In genomic region chr10:95712221-95712620, GRCm38 (mm10) we compare ENCODE assay signal across 19 mouse cellular contexts. TPM values are rescaled to one million over a fixed set of nuclear protein-coding genes. Genes with fewer than 3 reads are reported as not detected.
DNase-seq lines count a peak whose midpoint lies in the region; ATAC-seq and TF ChIP-seq lines count a peak whose summit lies in the region.
"Had no signal": no experiment of that assay in that cellular context is flagged by ENCODE, and none has a peak within 500 bp of the region (broad histone marks: within the 10 kb centered on the region; RNA-seq: fewer than 3 reads in every experiment).

No protein-coding gene starts in this region.

- H3K4me1 ChIP-seq in heart, embryonic 16.5 days (ENCODE audit: control insufficient read depth, insufficient read depth, low read length) = peaks cover 11% of the 10 kb centered on the region; the same call in 1 of the 2 replicates
- H3K4me1 ChIP-seq in embryonic fibroblast, embryonic 13.5 days (ENCODE audit: control insufficient read depth, insufficient read depth, low read length) = peaks cover 30% of the 10 kb centered on the region
- H3K4me1 ChIP-seq in stomach, postnatal 0 days (replicated peaks; ENCODE audit: control insufficient read depth, insufficient read depth) = no peaks in the 10 kb centered on the region
- H3K4me1 ChIP-seq in hindbrain, embryonic 16.5 days (ENCODE audit: control insufficient read depth, insufficient read depth, low read depth, low read length) = no peaks in the 10 kb centered on the region
- no peaks in the 10 kb centered on the region; the same call in 1 of the 2 replicates for H3K4me1 ChIP-seq in midbrain, embryonic 11.5 days (ENCODE audit: control insufficient read depth, insufficient read depth, low read length)

- H3K9ac ChIP-seq in heart, embryonic 16.5 days (ENCODE audit: low read length) = no peak overlapping the region
- H3K9ac ChIP-seq in stomach, postnatal 0 days (ENCODE audit: low read length) = no peak overlapping the region
- H3K9ac ChIP-seq in hindbrain, embryonic 16.5 days (ENCODE audit: low read depth, low read length) = no peak overlapping the region
- H3K9ac ChIP-seq in midbrain, embryonic 11.5 days (ENCODE audit: low read length) = no peak overlapping the region
- H3K9ac ChIP-seq: forebrain, embryonic 13.5 days; hindbrain, embryonic 14.5 days; liver, embryonic 14.5 days had no signal

- H3K4me3 ChIP-seq in heart, embryonic 16.5 days (ENCODE audit: low read length) = no peak overlapping the region
- no peak overlapping the region for H3K4me3 ChIP-seq in embryonic fibroblast, embryonic 13.5 days (ENCODE audit: insufficient read depth, low read length)
- no peak overlapping the region for H3K4me3 ChIP-seq in stomach, postnatal 0 days (ENCODE audit: low read depth, low read length)
- no peak overlapping the region for H3K4me3 ChIP-seq in hindbrain, embryonic 16.5 days (ENCODE audit: low read length)
- no peak overlapping the region for H3K4me3 ChIP-seq in midbrain, embryonic 11.5 days (ENCODE audit: low read depth, low read length)
- H3K4me3 ChIP-seq: forebrain, embryonic 13.5 days had no signal

- H3K9me3 ChIP-seq in heart, embryonic 16.5 days (replicated peaks; ENCODE audit: control insufficient read depth, low read length) = no peaks in the 10 kb centered on the region
- no peaks in the 10 kb centered on the region for H3K9me3 ChIP-seq in stomach, postnatal 0 days (ENCODE audit: control insufficient read depth, low read length)
- H3K9me3 ChIP-seq in hindbrain, embryonic 16.5 days (ENCODE audit: control insufficient read depth, low read length) = no peaks in the 10 kb centered on the region
- H3K9me3 ChIP-seq in midbrain, embryonic 11.5 days (ENCODE audit: control insufficient read depth, low read length) = no peaks in the 10 kb centered on the region
- H3K9me3 ChIP-seq: forebrain, embryonic 13.5 days had no signal

- no peak for TF ChIP-seq POLR2A in embryonic fibroblast, embryonic 13.5 days (IDR thresholded peaks at IDR 0.05; ENCODE audit: low read depth, low read length)

- TF ChIP-seq EP300 in stomach, postnatal 0 days (optimal IDR thresholded peaks at IDR 0.05) = no peak

- ATAC-seq in heart, embryonic 16.5 days (replicated peaks; ENCODE audit: extremely low read depth, insufficient read depth, low FRiP score) = no peak
- peak; percentile 32; the same call in 1 of the 2 replicates for ATAC-seq in stomach, postnatal 0 days (ENCODE audit: low FRiP score, low TSS enrichment)
- ATAC-seq in hindbrain, embryonic 16.5 days = no peak
- ATAC-seq in midbrain, embryonic 11.5 days (ENCODE audit: low FRiP score) = no peak
- ATAC-seq: forebrain, embryonic 13.5 days; Patski had no signal

- no peaks in the 10 kb centered on the region for H3K27me3 ChIP-seq in heart, embryonic 16.5 days (ENCODE audit: control insufficient read depth, insufficient read depth, low read length)
- no peaks in the 10 kb centered on the region for H3K27me3 ChIP-seq in stomach, postnatal 0 days (ENCODE audit: control insufficient read depth, insufficient read depth, low read length)
- H3K27me3 ChIP-seq in hindbrain, embryonic 16.5 days (replicated peaks; ENCODE audit: control insufficient read depth, insufficient read depth, low read length) = no peaks in the 10 kb centered on the region
- no peaks in the 10 kb centered on the region for H3K27me3 ChIP-seq in midbrain, embryonic 11.5 days (ENCODE audit: control insufficient read depth, insufficient read depth, low read length)
- H3K27me3 ChIP-seq: forebrain, embryonic 13.5 days; Patski had no signal

- 0 out of 2 replicates have a peak overlapping the region, but pooled peaks have one; percentile 19 for H3K27ac ChIP-seq in heart, embryonic 16.5 days (ENCODE audit: low read length)
- H3K27ac ChIP-seq in embryonic fibroblast, embryonic 13.5 days (ENCODE audit: insufficient read depth, low read length) = peak overlapping the region; percentile 94
- H3K27ac ChIP-seq in stomach, postnatal 0 days (replicated peaks) = no peak overlapping the region
- H3K27ac ChIP-seq in hindbrain, embryonic 16.5 days (ENCODE audit: low read depth, low read length) = no peak overlapping the region
- H3K27ac ChIP-seq in midbrain, embryonic 11.5 days (ENCODE audit: low read depth, low read length) = no peak overlapping the region
- H3K27ac ChIP-seq: forebrain, embryonic 13.5 days; hindbrain, embryonic 14.5 days; kidney, postnatal 0 days; liver, embryonic 14.5 days had no signal

- WGBS in heart, embryonic 16.5 days = 63% methylated on average over 6 of the region's 6 CpGs
- WGBS in stomach, postnatal 0 days = 47% methylated on average over 6 of the region's 6 CpGs
- 82% methylated on average over 6 of the region's 6 CpGs for WGBS in hindbrain, embryonic 16.5 days
- 78% methylated on average over 6 of the region's 6 CpGs for WGBS in midbrain, embryonic 11.5 days

- no peak overlapping the region for H3K4me2 ChIP-seq in heart, embryonic 16.5 days (ENCODE audit: low read depth, low read length)
- no peak overlapping the region for H3K4me2 ChIP-seq in stomach, postnatal 0 days (replicated peaks; ENCODE audit: low read depth)
- no peak overlapping the region for H3K4me2 ChIP-seq in hindbrain, embryonic 16.5 days (ENCODE audit: low read length)
- no peak overlapping the region for H3K4me2 ChIP-seq in midbrain, embryonic 11.5 days
- H3K4me2 ChIP-seq: forebrain, embryonic 13.5 days; hindbrain, embryonic 14.5 days had no signal

- TF ChIP-seq CTCF in embryonic fibroblast, embryonic 13.5 days (IDR thresholded peaks at IDR 0.05; ENCODE audit: borderline replicate concordance, insufficient read depth, low read length) = no peak
- no peak for TF ChIP-seq CTCF in stomach, postnatal 0 days (IDR thresholded peaks at IDR 0.05; ENCODE audit: low read depth)

- DNase-seq in heart, adult 18-20 months = no peak
- peak; percentile 26 for DNase-seq in 416B (ENCODE audit: low read depth)
- DNase-seq in stomach, postnatal 0 days (ENCODE audit: low spot score) = no peak
- no peak for DNase-seq in midbrain, embryonic 11.5 days (ENCODE audit: low spot score, missing footprints)
- no peak for DNase-seq in urinary bladder, postnatal 10 days (ENCODE audit: low spot score)
- DNase-seq: adrenal gland, postnatal 10 days; right cerebral cortex, adult 18-20 months had no signal

- no peaks in the 10 kb centered on the region for H3K36me3 ChIP-seq in heart, embryonic 16.5 days (ENCODE audit: control insufficient read depth, insufficient read depth)
- no peaks in the 10 kb centered on the region for H3K36me3 ChIP-seq in stomach, postnatal 0 days (ENCODE audit: control insufficient read depth, insufficient read depth, low read length)
- H3K36me3 ChIP-seq in hindbrain, embryonic 16.5 days (ENCODE audit: control insufficient read depth, insufficient read depth, low read length) = no peaks in the 10 kb centered on the region
- no peaks in the 10 kb centered on the region for H3K36me3 ChIP-seq in midbrain, embryonic 11.5 days (ENCODE audit: control insufficient read depth, insufficient read depth, low read length)

RNA-seq across cellular contexts. Expression of gene Anapc15-ps, which starts 39.0 kb away (rescaled TPM):
- polyA plus RNA-seq in heart, embryonic 16.5 days (2015; fragmentation: Nextera tagmentation; extraction: Ambion mirVana) = 0.71 TPM in 1 of 2 replicates, not detected in the other
- not detected for total RNA-seq in heart, adult 18-20 months (2021)
- not detected in 2 replicates for polyA plus RNA-seq in embryonic fibroblast, embryonic 13.5 days (2011; ENCODE audit: insufficient read length, low read depth, missing spikeins)
- polyA plus RNA-seq in stomach, postnatal 0 days (2015; fragmentation: Nextera tagmentation; extraction: Ambion mirVana) = not detected in 2 replicates
- 0.95 TPM in 1 of 2 replicates, not detected in the other for polyA plus RNA-seq in hindbrain, embryonic 16.5 days (2015; fragmentation: Nextera tagmentation; extraction: Ambion mirVana)
- polyA plus RNA-seq in midbrain, embryonic 11.5 days (2014; fragmentation: Nextera tagmentation; extraction: Ambion mirVana) = not detected in 2 replicates
- total RNA-seq: adrenal gland, postnatal 10 days; gastrocnemius, adult 8-10 months; left cerebral cortex, adult 18-20 months had no signal
- polyA plus RNA-seq: forebrain, embryonic 13.5 days; heart, embryonic 14.5 days; hindbrain, embryonic 14.5 days; kidney, postnatal 0 days; liver, embryonic 14.5 days; neural tube, embryonic 11.5 days had no signal

Comparison
In these comparisons a context has a peak if more than half of its experiments do, and no peak if none do; other contexts are left out.
1. H3K27ac ChIP-seq: peak in heart, embryonic 16.5 days (single experiment) and embryonic fibroblast, embryonic 13.5 days (single experiment); none in stomach, postnatal 0 days (single experiment), hindbrain, embryonic 16.5 days (single experiment) and midbrain, embryonic 11.5 days (single experiment).